Mouse (Mus musculus): ENCODE measurements around the gene Gm44511. TPM values are rescaled to one million over a fixed set of nuclear protein-coding genes. Genes with fewer than 3 reads are reported as not detected.

Gm44511 gene
- polyA plus RNA-seq, 1 experiment from 2014 or later = not detected

GRCm38 (mm10) chr6:128854895-128855294 lies 28.8 kb upstream of the Gm44511 start:
- Histone ChIP-seq H3K36me3 (replicated peaks; ENCODE audit: insufficient read depth, low read length) (no peaks in the 10 kb centered on the region), H3K4me3 (ENCODE audit: low read depth, low read length) (no peak overlapping the region), H3K9me3 (ENCODE audit: low read length) (no peaks in the 10 kb centered on the region), H3K27me3 (ENCODE audit: insufficient read depth, low read length) (no peaks in the 10 kb centered on the region), H3K4me1 (ENCODE audit: insufficient read depth) (peaks cover 19% of the 10 kb centered on the region), H3K4me2 (ENCODE audit: low read depth, low read length) (no peak overlapping the region), H3K9ac (replicated peaks) (no peak overlapping the region), H3K27ac (ENCODE audit: low read depth) (no peak overlapping the region)
- TF ChIP-seq EP300 (IDR thresholded peaks at IDR 0.05; ENCODE audit: low read depth) (no peak), CTCF (IDR thresholded peaks at IDR 0.05; ENCODE audit: low read depth) (no peak)
- 83% methylated on average over 3 of the region's 3 CpGs for WGBS (ENCODE audit: insufficient replicate concordance)
- no peak for DNase-seq
- no peak for ATAC-seq

- Histone ChIP-seq H3K4me1 (ENCODE audit: insufficient read depth) (peaks cover 19% of the 10 kb centered on the region), H3K9me3 (ENCODE audit: low read length) (no peaks in the 10 kb centered on the region), H3K27me3 (ENCODE audit: insufficient read depth, low read length) (no peaks in the 10 kb centered on the region), H3K4me2 (ENCODE audit: low read depth, low read length) (no peak overlapping the region), H3K4me3 (ENCODE audit: low read depth, low read length) (no peak overlapping the region), H3K9ac (replicated peaks) (no peak overlapping the region), H3K36me3 (replicated peaks; ENCODE audit: insufficient read depth, low read length) (no peaks in the 10 kb centered on the region; the same call in 1 of the 2 replicates), H3K27ac (ENCODE audit: low read depth) (no peak overlapping the region)
- TF ChIP-seq EP300 (IDR thresholded peaks at IDR 0.05; ENCODE audit: low read depth) (no peak), CTCF (IDR thresholded peaks at IDR 0.05; ENCODE audit: low read depth) (peak; percentile 83)
- 46% methylated on average over 12 of the region's 12 CpGs for WGBS (ENCODE audit: insufficient replicate concordance)
- DNase-seq (peak; percentile 64), ATAC-seq (peak; percentile 48)
These were observed 28.1 kb upstream of the Gm44511 start for GRCm38 (mm10) chr6:128854024-128854820.

GRCm38 (mm10) chr6:128852766-128853165 lies 26.7 kb upstream of the Gm44511 start:
- no peak overlapping the region for H3K9ac ChIP-seq (replicated peaks)
- DNase-seq (no peak), ATAC-seq (no peak)
- TF ChIP-seq CTCF (IDR thresholded peaks at IDR 0.05; ENCODE audit: low read depth) (no peak), EP300 (IDR thresholded peaks at IDR 0.05; ENCODE audit: low read depth) (no peak)
- H3K9me3 ChIP-seq (ENCODE audit: low read length) = no peaks in the 10 kb centered on the region
- no peak overlapping the region for H3K27ac ChIP-seq (ENCODE audit: low read depth)
- WGBS (ENCODE audit: insufficient replicate concordance) = 36% methylated on average over 3 of the region's 3 CpGs
- no peak overlapping the region for H3K4me2 ChIP-seq (ENCODE audit: low read depth, low read length)
- peaks cover 19% of the 10 kb centered on the region for H3K4me1 ChIP-seq (ENCODE audit: insufficient read depth)
- no peak overlapping the region for H3K4me3 ChIP-seq (ENCODE audit: low read depth, low read length)
- no peaks in the 10 kb centered on the region; the same call in 1 of the 2 replicates for H3K36me3 ChIP-seq (replicated peaks; ENCODE audit: insufficient read depth, low read length)
- H3K27me3 ChIP-seq (ENCODE audit: insufficient read depth, low read length) = no peaks in the 10 kb centered on the region

- no peaks in the 10 kb centered on the region; the same call in 1 of the 2 replicates for H3K36me3 ChIP-seq (replicated peaks; ENCODE audit: insufficient read depth, low read length)
- TF ChIP-seq EP300 (IDR thresholded peaks at IDR 0.05; ENCODE audit: low read depth) (no peak), CTCF (IDR thresholded peaks at IDR 0.05; ENCODE audit: low read depth) (no peak)
- H3K4me2 ChIP-seq (ENCODE audit: low read depth, low read length) = 0 out of 2 replicates have a peak overlapping the region, but pooled peaks have one; percentile 5
- DNase-seq (no peak), ATAC-seq (no peak)
- H3K9ac ChIP-seq (replicated peaks) = no peak overlapping the region
- WGBS (ENCODE audit: insufficient replicate concordance) = 41% methylated on average over 2 of the region's 2 CpGs
- peaks cover 18% of the 10 kb centered on the region for H3K4me1 ChIP-seq (ENCODE audit: insufficient read depth)
- no peak overlapping the region for H3K4me3 ChIP-seq (ENCODE audit: low read depth, low read length)
- no peaks in the 10 kb centered on the region for H3K9me3 ChIP-seq (ENCODE audit: low read length)
- H3K27ac ChIP-seq (ENCODE audit: low read depth) = peak overlapping the region; percentile 59
- H3K27me3 ChIP-seq (ENCODE audit: insufficient read depth, low read length) = no peaks in the 10 kb centered on the region
These were observed 25.0 kb upstream of the Gm44511 start for GRCm38 (mm10) chr6:128851151-128851550.

GRCm38 (mm10) chr6:128850671-128851070 lies 24.6 kb upstream of the Gm44511 start:
- 30% methylated on average over 2 of the region's 2 CpGs for WGBS (ENCODE audit: insufficient replicate concordance)

GRCm38 (mm10) chr6:128849902-128850301 lies 23.8 kb upstream of the Gm44511 start:
- Histone ChIP-seq H3K4me2 (ENCODE audit: low read depth, low read length) (no peak overlapping the region), H3K9ac (replicated peaks) (no peak overlapping the region), H3K27ac (ENCODE audit: low read depth) (peak overlapping the region; percentile 59; the same call in 1 of the 2 replicates), H3K4me1 (ENCODE audit: insufficient read depth) (peaks cover 10% of the 10 kb centered on the region), H3K4me3 (ENCODE audit: low read depth, low read length) (no peak overlapping the region), H3K36me3 (replicated peaks; ENCODE audit: insufficient read depth, low read length) (no peaks in the 10 kb centered on the region; the same call in 1 of the 2 replicates), H3K9me3 (ENCODE audit: low read length) (no peaks in the 10 kb centered on the region), H3K27me3 (ENCODE audit: insufficient read depth, low read length) (no peaks in the 10 kb centered on the region)
- ATAC-seq (peak; percentile 20), DNase-seq (peak; percentile 74)
- no peak for TF ChIP-seq EP300 (IDR thresholded peaks at IDR 0.05; ENCODE audit: low read depth)
- TF ChIP-seq CTCF (IDR thresholded peaks at IDR 0.05; ENCODE audit: low read depth) = peak; percentile 76
- WGBS (ENCODE audit: insufficient replicate concordance) = 52% methylated on average over 2 of the region's 2 CpGs

More at GRCm38 (mm10) chr6:128850671-128851070, 24.6 kb upstream of the Gm44511 start:
- H3K9ac ChIP-seq (replicated peaks) = no peak overlapping the region
- H3K27me3 ChIP-seq (ENCODE audit: insufficient read depth, low read length) = no peaks in the 10 kb centered on the region
- H3K36me3 ChIP-seq (replicated peaks; ENCODE audit: insufficient read depth, low read length) = no peaks in the 10 kb centered on the region; the same call in 1 of the 2 replicates
- peak; percentile 46 for ATAC-seq
- H3K4me2 ChIP-seq (ENCODE audit: low read depth, low read length) = peak overlapping the region; percentile 5; the same call in 1 of the 2 replicates
- no peak for DNase-seq
- TF ChIP-seq CTCF (IDR thresholded peaks at IDR 0.05; ENCODE audit: low read depth) = no peak
- TF ChIP-seq EP300 (IDR thresholded peaks at IDR 0.05; ENCODE audit: low read depth) = no peak
- H3K4me1 ChIP-seq (ENCODE audit: insufficient read depth) = peaks cover 15% of the 10 kb centered on the region
- no peak overlapping the region for H3K4me3 ChIP-seq (ENCODE audit: low read depth, low read length)
- no peaks in the 10 kb centered on the region for H3K9me3 ChIP-seq (ENCODE audit: low read length)
- peak overlapping the region; percentile 59 for H3K27ac ChIP-seq (ENCODE audit: low read depth)

All from liver, postnatal 0 days (tissue).